Mouse (Mus musculus): ENCODE results near the gene Piwil4. TPM values are rescaled to one million over a fixed set of nuclear protein-coding genes. Genes with fewer than 3 reads are reported as not detected.

The Piwil4 gene
- not detected in 2 replicates for polyA plus RNA-seq (2012)

DNA sequence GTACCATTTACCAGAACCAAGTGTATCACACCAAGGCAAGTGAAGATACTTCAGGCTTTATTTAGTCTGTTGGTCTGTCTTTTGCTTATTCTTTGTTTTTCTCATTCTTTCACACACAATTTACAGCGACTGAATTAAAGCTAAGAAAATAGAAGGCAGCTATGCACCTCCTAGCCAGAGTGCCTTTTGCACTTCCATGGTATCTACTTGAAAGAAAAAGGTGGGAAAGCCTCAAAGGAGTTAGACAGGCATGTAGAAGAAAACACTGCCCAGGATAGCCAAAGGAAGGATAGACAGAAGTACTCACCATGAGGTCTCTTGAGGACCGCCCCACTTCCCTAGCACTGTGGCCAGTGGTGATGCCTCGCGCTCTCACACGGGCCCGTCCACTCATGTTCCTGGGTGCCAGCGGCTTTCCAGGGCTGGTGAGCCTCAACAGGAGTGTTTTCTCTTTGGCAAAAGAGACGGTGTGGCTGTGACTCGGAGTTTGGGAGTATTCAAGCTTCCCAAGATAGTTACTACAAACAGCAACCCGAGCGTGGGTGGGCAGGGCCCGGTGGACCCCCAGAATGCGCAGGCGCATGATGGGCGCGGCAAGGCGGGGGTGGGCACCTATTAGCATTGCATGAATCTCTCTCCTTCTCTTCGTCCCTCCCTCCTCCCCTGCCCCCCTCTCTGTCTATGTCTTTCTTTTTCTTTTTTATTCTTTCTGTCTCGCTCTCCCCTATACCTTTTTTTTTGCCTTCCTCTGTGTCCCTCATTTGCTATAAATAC, at the start of gene Piwil4:
TSS of gene Piwil4 (minus strand) at position 583 of the 774 bp plus-strand sequence.

GRCm38 (mm10) chr9:14784039-14785002, 43.8 kb upstream of the Piwil4 start, which contains the start of the genes Mre11a and Ankrd49:
Gene Mre11a, plus strand, starts transcription at chr9:14784654.
Gene Ankrd49, minus strand, starts transcription at chr9:14784856.

DNA sequence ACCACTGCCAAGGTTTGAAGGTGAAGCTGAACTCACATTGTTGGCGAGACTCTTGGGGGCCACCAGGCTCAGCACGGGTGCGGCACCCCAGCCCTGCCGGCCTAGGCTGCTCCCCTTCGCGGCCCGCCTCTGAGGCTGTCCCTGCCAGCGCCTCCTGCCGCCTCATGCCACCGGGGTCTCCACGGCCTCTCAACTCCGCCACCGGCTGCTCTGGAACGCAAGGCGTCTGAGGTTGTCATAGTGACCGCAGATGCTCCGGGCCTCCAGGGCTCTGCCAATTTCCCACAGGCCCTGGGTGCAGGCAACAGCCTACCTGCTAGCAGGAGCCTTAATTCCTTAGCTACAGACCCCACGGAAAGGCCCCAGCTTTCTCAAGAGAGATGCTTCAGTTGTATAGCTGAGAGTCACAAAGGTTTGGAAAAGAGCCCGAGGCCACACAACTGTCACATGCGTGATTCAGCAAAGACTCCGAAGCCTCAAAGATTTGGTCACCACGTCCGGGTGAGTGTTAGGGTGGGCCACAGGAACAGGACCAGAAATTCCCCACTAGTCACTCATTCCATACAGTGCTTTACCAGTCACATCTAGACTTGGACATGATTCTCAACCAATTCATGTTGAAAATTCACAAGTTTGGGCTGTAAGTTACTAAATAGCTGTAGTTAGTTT, 30.4 kb upstream of the Piwil4 start, which contains the start of gene 1700012B09Rik:
TSS of gene 1700012B09Rik (minus strand) at position 228 of the 669 bp plus-strand sequence.

GRCm38 (mm10) chr9:14752001-14752522, 11.5 kb upstream of the Piwil4 start, which contains the start of gene Fut4:
Gene Fut4, minus strand, starts transcription at chr9:14752393.

Other genes starting within 250 kb of the Piwil4 start
- gene Kdm4d, start 240.3 kb downstream of the Piwil4 start, polyA plus RNA-seq (2012), result 0.12 and 0.27 TPM in 2 replicates
- 21.4 and 22.5 TPM in 2 replicates for gene Cwc15, start 240.1 kb downstream of the Piwil4 start, polyA plus RNA-seq (2012)
- gene Amotl1, start 95.7 kb downstream of the Piwil4 start, polyA plus RNA-seq (2012), result 0.02 and 0.04 TPM in 2 replicates
- 2.7 and 6.2 TPM in 2 replicates for gene Fut4, start 11.7 kb upstream of the Piwil4 start, polyA plus RNA-seq (2012)
- gene 1700012B09Rik, start 30.3 kb upstream of the Piwil4 start, polyA plus RNA-seq (2012), result 0.30 and 3.1 TPM in 2 replicates
- gene Mre11a, start 43.9 kb upstream of the Piwil4 start, polyA plus RNA-seq (2012), result 6.5 and 6.6 TPM in 2 replicates
- 16.8 and 28.8 TPM in 2 replicates for gene Ankrd49, start 44.1 kb upstream of the Piwil4 start, polyA plus RNA-seq (2012)
- not detected in 2 replicates for gene Gpr83, start 119.5 kb upstream of the Piwil4 start, polyA plus RNA-seq (2012)
- 0.23 TPM in 1 of 2 replicates, not detected in the other for gene Izumo1r, start 163.2 kb upstream of the Piwil4 start, polyA plus RNA-seq (2012)